Mouse (Mus musculus): Measurements from ENCODE around the gene Usp54. TPM values are rescaled to one million over a fixed set of nuclear protein-coding genes. Genes with fewer than 3 reads are reported as not detected.

The Usp54 gene
- polyA plus RNA-seq, 1 experiment, result 0.71 TPM

GRCm38 (mm10) chr14:20660827-20661660, 20.2 kb upstream of the Usp54 start:
- TF ChIP-seq GATA1 (IDR thresholded peaks at IDR 0.05; ENCODE audit: low read length), result no peak

GRCm38 (mm10) chr14:20659687-20660086, 18.8 kb upstream of the Usp54 start:
- no peak for TF ChIP-seq GATA1 (IDR thresholded peaks at IDR 0.05; ENCODE audit: low read length)

- no peak for TF ChIP-seq GATA1 (IDR thresholded peaks at IDR 0.05; ENCODE audit: low read length)
These were observed 18.0 kb upstream of the Usp54 start for GRCm38 (mm10) chr14:20658902-20659301.

GRCm38 (mm10) chr14:20658326-20658725, 17.5 kb upstream of the Usp54 start:
- TF ChIP-seq GATA1 (IDR thresholded peaks at IDR 0.05; ENCODE audit: low read length), result no peak

GRCm38 (mm10) chr14:20656361-20656760, 15.5 kb upstream of the Usp54 start, which contains the start of gene Myoz1:
Myoz1 (minus strand) TSS chr14:20656540.
- no peak for TF ChIP-seq GATA1 (IDR thresholded peaks at IDR 0.05; ENCODE audit: low read length)

- no peak for TF ChIP-seq GATA1 (IDR thresholded peaks at IDR 0.05; ENCODE audit: low read length)
These were observed 14.9 kb upstream of the Usp54 start for GRCm38 (mm10) chr14:20655731-20656130.

- no peak for TF ChIP-seq GATA1 (IDR thresholded peaks at IDR 0.05; ENCODE audit: low read length)
These were observed 14.0 kb upstream of the Usp54 start for GRCm38 (mm10) chr14:20654690-20655421.

- TF ChIP-seq GATA1 (IDR thresholded peaks at IDR 0.05; ENCODE audit: low read length), result no peak
These were observed 10.9 kb upstream of the Usp54 start for GRCm38 (mm10) chr14:20651722-20652256.

- no peak for TF ChIP-seq GATA1 (IDR thresholded peaks at IDR 0.05; ENCODE audit: low read length)
These were observed 10.1 kb upstream of the Usp54 start for GRCm38 (mm10) chr14:20651000-20651399.

- no peak for TF ChIP-seq GATA1 (IDR thresholded peaks at IDR 0.05; ENCODE audit: low read length)
These were observed 5.5 kb upstream of the Usp54 start for GRCm38 (mm10) chr14:20646381-20646780.

- no peak for TF ChIP-seq GATA1 (IDR thresholded peaks at IDR 0.05; ENCODE audit: low read length)
These were observed 4.7 kb upstream of the Usp54 start for GRCm38 (mm10) chr14:20645547-20645946.

- no peak for TF ChIP-seq GATA1 (IDR thresholded peaks at IDR 0.05; ENCODE audit: low read length)
These were observed 594 bp upstream of the Usp54 start for GRCm38 (mm10) chr14:20641438-20641875.

GRCm38 (mm10) chr14:20639918-20640619, 794 bp downstream of the Usp54 start:
- TF ChIP-seq GATA1 (IDR thresholded peaks at IDR 0.05; ENCODE audit: low read length), result no peak

GRCm38 (mm10) chr14:20638702-20639101, 2.2 kb downstream of the Usp54 start:
- no peak for TF ChIP-seq GATA1 (IDR thresholded peaks at IDR 0.05; ENCODE audit: low read length)

- no peak for TF ChIP-seq GATA1 (IDR thresholded peaks at IDR 0.05; ENCODE audit: low read length)
These were observed 2.9 kb downstream of the Usp54 start for GRCm38 (mm10) chr14:20637818-20638574.
